Mouse (Mus musculus): ENCODE data around the gene Mier3. TPM values are rescaled to one million over a fixed set of nuclear protein-coding genes. Genes with fewer than 3 reads are reported as not detected.

Gene Mier3
- total and polyA plus RNA-seq, 2 experiments: 2.5 to 12.4 TPM

GRCm38 (mm10) chr13:111748301-111749062, 67.7 kb downstream of the Mier3 start:
- Histone ChIP-seq H3K27me3 (ENCODE audit: control insufficient read depth, insufficient read depth, low read length) (no peaks in the 10 kb centered on the region), H3K79me2 (ENCODE audit: control insufficient read depth, insufficient read depth, low read length) (no peaks in the 10 kb centered on the region), H3K4me1 (ENCODE audit: control insufficient read depth, insufficient read depth, low read length) (no peaks in the 10 kb centered on the region; the same call in 1 of the 2 replicates), H3K9ac (ENCODE audit: low read depth, low read length) (no peak overlapping the region), H3K27ac (replicated peaks; ENCODE audit: insufficient read depth, low read depth, low read length) (no peak overlapping the region), H3K4me3 (ENCODE audit: insufficient read depth, low read depth, low read length) (no peak overlapping the region), H3K36me3 (ENCODE audit: control insufficient read depth, insufficient read depth, low read length) (peaks cover 46% of the 10 kb centered on the region)
- TF ChIP-seq POLR2A (IDR thresholded peaks at IDR 0.05; ENCODE audit: extremely low read depth, insufficient read depth, low read length) (no peak), CTCF (IDR thresholded peaks at IDR 0.05; ENCODE audit: low read depth, low read length) (no peak)
- DNase-seq (ENCODE audit: extremely low read depth, low read depth, low spot score): no peak
- 96% methylated on average over 28 of the region's 28 CpGs for WGBS

GRCm38 (mm10) chr13:111753321-111753720, 72.5 kb downstream of the Mier3 start:
- no peaks in the 10 kb centered on the region for H3K79me2 ChIP-seq (ENCODE audit: control insufficient read depth, insufficient read depth, low read length)
- WGBS: 76% methylated on average over 6 of the region's 6 CpGs
- no peak overlapping the region for H3K27ac ChIP-seq (replicated peaks; ENCODE audit: insufficient read depth, low read depth, low read length)
- H3K4me3 ChIP-seq (ENCODE audit: insufficient read depth, low read depth, low read length): no peak overlapping the region
- no peak for DNase-seq (ENCODE audit: extremely low read depth, low read depth, low spot score)
- H3K36me3 ChIP-seq (ENCODE audit: control insufficient read depth, insufficient read depth, low read length): peaks cover 77% of the 10 kb centered on the region
- no peaks in the 10 kb centered on the region for H3K27me3 ChIP-seq (ENCODE audit: control insufficient read depth, insufficient read depth, low read length)
- H3K9ac ChIP-seq (ENCODE audit: low read depth, low read length): no peak overlapping the region
- H3K4me1 ChIP-seq (ENCODE audit: control insufficient read depth, insufficient read depth, low read length): no peaks in the 10 kb centered on the region
- TF ChIP-seq CTCF (IDR thresholded peaks at IDR 0.05; ENCODE audit: low read depth, low read length) (no peak), POLR2A (IDR thresholded peaks at IDR 0.05; ENCODE audit: extremely low read depth, insufficient read depth, low read length) (no peak)

GRCm38 (mm10) chr13:111755377-111755776, 74.6 kb downstream of the Mier3 start:
- TF ChIP-seq CTCF (IDR thresholded peaks at IDR 0.05; ENCODE audit: low read depth, low read length) (no peak), POLR2A (IDR thresholded peaks at IDR 0.05; ENCODE audit: extremely low read depth, insufficient read depth, low read length) (no peak)
- peaks cover 73% of the 10 kb centered on the region for H3K36me3 ChIP-seq (ENCODE audit: control insufficient read depth, insufficient read depth, low read length)
- WGBS: 97% methylated on average over 18 of the region's 18 CpGs
- no peaks in the 10 kb centered on the region for H3K4me1 ChIP-seq (ENCODE audit: control insufficient read depth, insufficient read depth, low read length)
- H3K79me2 ChIP-seq (ENCODE audit: control insufficient read depth, insufficient read depth, low read length): no peaks in the 10 kb centered on the region
- no peaks in the 10 kb centered on the region for H3K27me3 ChIP-seq (ENCODE audit: control insufficient read depth, insufficient read depth, low read length)
- H3K27ac ChIP-seq (replicated peaks; ENCODE audit: insufficient read depth, low read depth, low read length): no peak overlapping the region
- no peak overlapping the region for H3K9ac ChIP-seq (ENCODE audit: low read depth, low read length)
- DNase-seq (ENCODE audit: extremely low read depth, low read depth, low spot score): no peak
- H3K4me3 ChIP-seq (ENCODE audit: insufficient read depth, low read depth, low read length): no peak overlapping the region

GRCm38 (mm10) chr13:111755937-111756336, 75.2 kb downstream of the Mier3 start:
- Histone ChIP-seq H3K4me3 (ENCODE audit: insufficient read depth, low read depth, low read length) (no peak overlapping the region), H3K79me2 (ENCODE audit: control insufficient read depth, insufficient read depth, low read length) (no peaks in the 10 kb centered on the region), H3K9ac (ENCODE audit: low read depth, low read length) (no peak overlapping the region), H3K27me3 (ENCODE audit: control insufficient read depth, insufficient read depth, low read length) (no peaks in the 10 kb centered on the region), H3K36me3 (ENCODE audit: control insufficient read depth, insufficient read depth, low read length) (peaks cover 72% of the 10 kb centered on the region), H3K4me1 (ENCODE audit: control insufficient read depth, insufficient read depth, low read length) (no peaks in the 10 kb centered on the region), H3K27ac (replicated peaks; ENCODE audit: insufficient read depth, low read depth, low read length) (no peak overlapping the region)
- DNase-seq (ENCODE audit: extremely low read depth, low read depth, low spot score): no peak
- no peak for TF ChIP-seq POLR2A (IDR thresholded peaks at IDR 0.05; ENCODE audit: extremely low read depth, insufficient read depth, low read length)
- no peak for TF ChIP-seq CTCF (IDR thresholded peaks at IDR 0.05; ENCODE audit: low read depth, low read length)
- WGBS: 96% methylated on average over 15 of the region's 15 CpGs

GRCm38 (mm10) chr13:111756986-111757385, 76.2 kb downstream of the Mier3 start:
- no peak overlapping the region for H3K4me3 ChIP-seq (ENCODE audit: insufficient read depth, low read depth, low read length)
- H3K9ac ChIP-seq (ENCODE audit: low read depth, low read length): no peak overlapping the region
- 96% methylated on average over 6 of the region's 6 CpGs for WGBS
- no peak for DNase-seq (ENCODE audit: extremely low read depth, low read depth, low spot score)
- no peak overlapping the region for H3K27ac ChIP-seq (replicated peaks; ENCODE audit: insufficient read depth, low read depth, low read length)
- H3K36me3 ChIP-seq (ENCODE audit: control insufficient read depth, insufficient read depth, low read length): peaks cover 76% of the 10 kb centered on the region
- no peaks in the 10 kb centered on the region for H3K27me3 ChIP-seq (ENCODE audit: control insufficient read depth, insufficient read depth, low read length)
- TF ChIP-seq POLR2A (IDR thresholded peaks at IDR 0.05; ENCODE audit: extremely low read depth, insufficient read depth, low read length) (no peak), CTCF (IDR thresholded peaks at IDR 0.05; ENCODE audit: low read depth, low read length) (no peak)
- H3K79me2 ChIP-seq (ENCODE audit: control insufficient read depth, insufficient read depth, low read length): no peaks in the 10 kb centered on the region
- no peaks in the 10 kb centered on the region for H3K4me1 ChIP-seq (ENCODE audit: control insufficient read depth, insufficient read depth, low read length)

GRCm38 (mm10) chr13:111762526-111762925, 81.7 kb downstream of the Mier3 start:
- 95% methylated on average over 12 of the region's 12 CpGs for WGBS
- Histone ChIP-seq H3K36me3 (ENCODE audit: control insufficient read depth, insufficient read depth, low read length) (peaks cover 64% of the 10 kb centered on the region), H3K27ac (replicated peaks; ENCODE audit: insufficient read depth, low read depth, low read length) (no peak overlapping the region), H3K9ac (ENCODE audit: low read depth, low read length) (no peak overlapping the region), H3K79me2 (ENCODE audit: control insufficient read depth, insufficient read depth, low read length) (no peaks in the 10 kb centered on the region), H3K4me3 (ENCODE audit: insufficient read depth, low read depth, low read length) (no peak overlapping the region), H3K27me3 (ENCODE audit: control insufficient read depth, insufficient read depth, low read length) (no peaks in the 10 kb centered on the region), H3K4me1 (ENCODE audit: control insufficient read depth, insufficient read depth, low read length) (no peaks in the 10 kb centered on the region)
- no peak for DNase-seq (ENCODE audit: extremely low read depth, low read depth, low spot score)
- TF ChIP-seq POLR2A (IDR thresholded peaks at IDR 0.05; ENCODE audit: extremely low read depth, insufficient read depth, low read length) (no peak), CTCF (IDR thresholded peaks at IDR 0.05; ENCODE audit: low read depth, low read length) (no peak)

Other genes starting within 250 kb of the Mier3 start
- 30.4 and 37.8 TPM in 2 replicates for gene Gpbp1, start 190.9 kb upstream of the Mier3 start, total RNA-seq (2014; rRNA removed)
- 1.6 and 1.8 TPM in 2 replicates for gene Gpbp1, start 190.9 kb upstream of the Mier3 start, polyA plus RNA-seq (2012; rRNA removed)
- not detected in 2 replicates for gene Gm49496, start 131.0 kb upstream of the Mier3 start, total RNA-seq (2014; rRNA removed)
- not detected in 2 replicates for gene Gm49496, start 131.0 kb upstream of the Mier3 start, polyA plus RNA-seq (2012; rRNA removed)
- gene Gm10198, start 88.2 kb upstream of the Mier3 start, total RNA-seq (2014; rRNA removed): not detected in 2 replicates
- gene Gm10198, start 88.2 kb upstream of the Mier3 start, polyA plus RNA-seq (2012; rRNA removed): not detected in 2 replicates
- 7.9 and 8.7 TPM in 2 replicates for gene Map3k1, start 128.0 kb downstream of the Mier3 start, total RNA-seq (2014; rRNA removed)
- gene Map3k1, start 128.0 kb downstream of the Mier3 start, polyA plus RNA-seq (2012; rRNA removed): 4.5 and 4.6 TPM in 2 replicates

Measured in liver, adult 2 months (tissue).